Mouse (Mus musculus) midbrain, embryonic 11.5 days (tissue): ENCODE measurements around the gene Gsdmc3. TPM values are rescaled to one million over a fixed set of nuclear protein-coding genes. Genes with fewer than 3 reads are reported as not detected.
"Not testable (repeated sequence)": the region's sequence is repeated elsewhere in the genome, so short reads cannot be mapped to it uniquely, and the experiment has no call there.

ENCODE experiments used
- ATAC-seq: fragments of 200-750 bp; cut with Nextera tagmentation; 2 replicates; pipeline ENCODE4 v1.8.0; 2017; ENCODE audit warnings: moderate TSS enrichment, moderate library complexity; ENCODE audit not compliant: low FRiP score
- DNase-seq: peaks from one replicate; pipeline ENCODE4 v3.0.0; 2015; ENCODE audit warnings: low spot score; ENCODE audit errors: missing footprints
- H3K27ac ChIP-seq: fragments of 300-500 bp; sonication (generic); 2 replicates; pipeline ENCODE4 v1.5.1; 2014; ENCODE audit warnings: low read depth, low read length
- H3K27me3 ChIP-seq: fragments of 300-500 bp; sonication (generic); 2 replicates; pipeline ENCODE4 v1.6.1; 2014; ENCODE audit warnings: mild to moderate bottlenecking, low read length, moderate library complexity, mixed read lengths; ENCODE audit not compliant: control insufficient read depth, insufficient read depth
- H3K36me3 ChIP-seq: fragments of 300-500 bp; sonication (generic); 2 replicates; pipeline ENCODE4 v1.6.1; 2014; ENCODE audit warnings: mild to moderate bottlenecking, low read length, moderate library complexity, mixed read lengths; ENCODE audit not compliant: control insufficient read depth, insufficient read depth
- H3K4me1 ChIP-seq: fragments of 300-500 bp; sonication (generic); 2 replicates; pipeline ENCODE4 v1.6.1; 2014; ENCODE audit warnings: low read length; ENCODE audit not compliant: control insufficient read depth, insufficient read depth
- H3K4me2 ChIP-seq: fragments of 300-500 bp; sonication (generic); 2 replicates; pipeline ENCODE4 v1.6.1; 2014; ENCODE audit warnings: mild to moderate bottlenecking, moderate library complexity
- H3K4me3 ChIP-seq: fragments of 300-500 bp; sonication (generic); 2 replicates; pipeline ENCODE4 v1.5.1; 2014; ENCODE audit warnings: low read depth, low read length
- H3K9ac ChIP-seq: fragments of 300-500 bp; sonication (generic); 2 replicates; pipeline ENCODE4 v1.6.1; 2014; ENCODE audit warnings: low read length
- H3K9me3 ChIP-seq: fragments of 300-500 bp; sonication (generic); 2 replicates; pipeline ENCODE4 v1.6.1; 2016; ENCODE audit warnings: low read length; ENCODE audit not compliant: control insufficient read depth
- WGBS: fragments of 180-500 bp; shearing (Covaris S2); extraction: QIAGEN DNeasy Blood & Tissue Kit; methylation state at CpG from one replicate; pipeline ENCODE4 v1.1.7; 2014; 5-methylcytosine and 5-hydroxymethylcytosine counted together
- polyA plus RNA-seq: library from polyadenylated mRNA; unstranded; fragments of >200 nt; fragmentation: Nextera tagmentation; extraction: Ambion mirVana; gene quantifications from 2 replicates; pipeline ENCODE4 v1.2.1, GENCODE M21; 2014

Gsdmc3 gene
- polyA plus RNA-seq, 1 experiment from 2014 or later: not detected

GRCm38 (mm10) chr15:63888440-63888839, 10.1 kb upstream of the Gsdmc3 start:
- not testable (repeated sequence) for H3K4me1 ChIP-seq, ATAC-seq, H3K9ac ChIP-seq, H3K27me3 ChIP-seq, H3K4me3 ChIP-seq, H3K36me3 ChIP-seq, DNase-seq, H3K27ac ChIP-seq, H3K4me2 ChIP-seq, H3K9me3 ChIP-seq
- WGBS: 76% methylated on average over 3 of the region's 5 CpGs

- DNase-seq, H3K9ac ChIP-seq, H3K27me3 ChIP-seq, H3K9me3 ChIP-seq, H3K4me3 ChIP-seq, H3K36me3 ChIP-seq, H3K4me1 ChIP-seq, H3K27ac ChIP-seq, H3K4me2 ChIP-seq, ATAC-seq: not testable (repeated sequence)
- WGBS: no CpG with 5 or more reads among the region's 5 CpGs
Measured at GRCm38 (mm10) chr15:63887949-63888348, 9.6 kb upstream of the Gsdmc3 start.

DNA sequence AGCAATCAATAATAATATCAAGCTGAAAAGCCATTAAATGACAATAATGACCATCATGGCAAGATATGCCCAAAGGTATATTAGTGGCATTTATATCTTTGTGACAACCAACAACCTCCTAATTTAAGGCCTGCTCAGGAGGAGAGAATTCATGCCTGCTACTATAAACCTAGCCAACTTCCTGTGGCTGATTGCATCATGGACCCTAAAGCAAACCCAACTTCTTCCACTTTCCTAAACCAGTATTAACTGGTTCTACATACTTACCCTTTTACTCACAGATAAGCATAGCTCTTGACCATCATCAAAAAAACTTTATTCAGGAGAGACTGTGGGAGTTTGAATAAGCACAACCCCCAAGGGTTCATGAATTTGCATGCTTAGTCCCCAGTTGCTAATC, 2.2 kb downstream of the Gsdmc3 start:
- not testable (repeated sequence) for DNase-seq, H3K4me1 ChIP-seq, H3K27ac ChIP-seq, H3K36me3 ChIP-seq, ATAC-seq, H3K9me3 ChIP-seq, H3K9ac ChIP-seq, H3K4me3 ChIP-seq, H3K27me3 ChIP-seq, H3K4me2 ChIP-seq

DNA sequence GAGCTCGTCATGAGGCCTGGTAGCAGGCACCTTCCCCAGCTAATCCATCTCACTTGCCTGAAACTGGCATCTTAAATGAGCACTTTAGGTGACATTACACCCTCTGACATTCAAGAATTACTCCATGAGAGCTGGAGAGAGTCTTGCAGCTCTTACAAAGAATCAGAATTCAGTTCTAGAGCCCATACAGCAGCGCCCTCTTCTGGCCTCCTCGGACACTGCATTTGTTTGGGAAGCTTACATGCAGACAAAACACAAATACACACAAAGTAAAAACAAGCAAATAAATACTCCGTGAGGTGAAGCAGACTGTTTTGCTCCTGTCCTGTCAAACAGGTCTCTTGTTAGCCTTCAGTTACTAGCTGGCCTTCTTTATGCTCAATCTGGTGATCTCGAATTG, 16.4 kb downstream of the Gsdmc3 start:
- H3K9ac ChIP-seq, H3K4me1 ChIP-seq, H3K27me3 ChIP-seq, H3K4me3 ChIP-seq, H3K4me2 ChIP-seq, H3K27ac ChIP-seq, H3K36me3 ChIP-seq, H3K9me3 ChIP-seq, ATAC-seq: not testable (repeated sequence)
- peak; percentile 89 for DNase-seq
- WGBS: 45% methylated on average over 5 of the region's 5 CpGs

Other genes starting within 250 kb of the Gsdmc3 start
- gene Gsdmc2, start 33.4 kb downstream of the Gsdmc3 start, polyA plus RNA-seq: not detected in 2 replicates
- not detected in 2 replicates for gene Gsdmc4, start 33.7 kb upstream of the Gsdmc3 start, polyA plus RNA-seq
- gene Fam49b, start 181.9 kb upstream of the Gsdmc3 start, polyA plus RNA-seq: 101 and 102 TPM in 2 replicates